Mouse (Mus musculus): ENCODE data around the gene Col5a3. TPM values are rescaled to one million over a fixed set of nuclear protein-coding genes. Genes with fewer than 3 reads are reported as not detected.
A peak's percentile ranks its signal among the peaks of the same experiment; 100 is the strongest.

Col5a3 gene
- total RNA-seq, 2 experiments from 2014 or later = 31.8 to 33.2 TPM

GRCm38 (mm10) chr9:20756081-20756700 lies 58.7 kb downstream of the Col5a3 start:
- no peak for DNase-seq
- intact Hi-C loops (cut with DNase I) = loop anchor here (2.0 to 5.0 kb wide), 2 partner anchors 15 to 41 kb away; no protein-coding TSS in a partner anchor

- DNase-seq = no peak
- intact Hi-C loops (cut with DNase I) = no loop called here
Measured at GRCm38 (mm10) chr9:20754335-20754734, 60.5 kb downstream of the Col5a3 start.

GRCm38 (mm10) chr9:20751477-20752029 lies 63.3 kb downstream of the Col5a3 start:
- intact Hi-C loops (cut with DNase I) = no loop called here
- DNase-seq = no peak

- no peak for DNase-seq
- intact Hi-C loops (cut with DNase I) = no loop called here
Measured at GRCm38 (mm10) chr9:20749213-20749612, 65.7 kb downstream of the Col5a3 start.

- intact Hi-C loops (cut with DNase I) = no loop called here
- no peak for DNase-seq
Measured at GRCm38 (mm10) chr9:20748540-20748939, 66.3 kb downstream of the Col5a3 start.

DNA sequence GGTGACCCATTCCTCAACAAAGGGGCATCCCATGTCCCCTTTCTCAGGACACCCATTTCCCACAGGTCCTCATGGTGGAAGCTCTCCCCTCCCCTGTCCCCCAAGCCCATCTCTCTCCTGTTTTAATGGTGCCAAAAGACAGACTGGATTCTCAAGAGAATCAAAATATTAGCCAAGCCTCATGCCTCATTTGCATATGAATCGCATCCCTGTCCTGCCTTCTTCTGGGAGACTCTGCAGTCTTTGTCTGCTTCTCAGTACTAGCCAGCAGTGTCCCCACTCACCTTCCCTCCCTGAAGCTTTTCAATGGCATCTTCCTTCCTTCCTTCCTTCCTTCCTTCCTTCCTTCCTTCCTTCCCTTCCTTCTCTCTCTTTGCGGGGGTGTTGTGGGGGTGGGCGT lies 67.2 kb downstream of the Col5a3 start:
- intact Hi-C loops (cut with DNase I) = no loop called here
- DNase-seq = no peak

- intact Hi-C loops (cut with DNase I) = no loop called here
- DNase-seq = no peak
Measured at GRCm38 (mm10) chr9:20746017-20746660, 68.7 kb downstream of the Col5a3 start, which contains the start of gene Olfm2. Gene Olfm2, minus strand, starts transcription at chr9:20746349.

DNA sequence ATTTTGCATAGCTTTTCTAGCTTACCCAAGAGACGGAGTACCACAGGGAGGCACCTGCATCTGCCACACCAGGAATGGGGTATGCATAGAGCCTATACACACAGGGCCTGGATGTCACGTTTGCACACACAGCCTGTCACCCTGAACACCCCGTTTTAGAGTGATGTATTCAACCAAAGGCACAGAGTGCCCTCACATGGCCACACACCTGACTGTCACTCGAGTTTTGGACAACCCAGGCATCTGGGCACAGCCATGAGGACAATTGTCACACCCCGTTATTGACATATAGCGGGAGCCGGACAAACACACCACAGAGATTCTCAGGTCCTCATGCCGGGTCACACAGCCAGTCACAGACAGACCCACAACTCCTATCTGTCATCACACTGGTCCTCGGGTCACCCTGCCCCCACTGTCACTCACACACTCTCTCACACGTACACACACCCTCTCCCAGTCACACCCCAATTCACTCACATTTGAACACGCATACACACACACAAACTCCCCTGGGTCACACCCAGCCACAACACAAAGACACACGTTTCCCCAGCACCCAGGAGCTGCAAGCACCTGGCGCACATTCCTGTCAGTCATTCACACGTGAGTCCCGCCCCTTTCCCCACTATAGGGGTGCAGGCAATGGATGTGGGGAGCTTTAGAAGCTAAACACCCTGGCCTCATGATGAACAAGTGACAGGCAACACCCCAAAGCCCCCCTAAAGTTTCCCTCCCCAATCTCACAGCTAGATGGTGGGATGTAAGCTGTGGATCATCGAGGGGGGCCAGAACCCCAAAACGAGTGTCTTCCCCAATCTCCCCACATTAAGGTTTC lies 69.5 kb downstream of the Col5a3 start:
- no peak for DNase-seq
- intact Hi-C loops (cut with DNase I) = no loop called here

DNA sequence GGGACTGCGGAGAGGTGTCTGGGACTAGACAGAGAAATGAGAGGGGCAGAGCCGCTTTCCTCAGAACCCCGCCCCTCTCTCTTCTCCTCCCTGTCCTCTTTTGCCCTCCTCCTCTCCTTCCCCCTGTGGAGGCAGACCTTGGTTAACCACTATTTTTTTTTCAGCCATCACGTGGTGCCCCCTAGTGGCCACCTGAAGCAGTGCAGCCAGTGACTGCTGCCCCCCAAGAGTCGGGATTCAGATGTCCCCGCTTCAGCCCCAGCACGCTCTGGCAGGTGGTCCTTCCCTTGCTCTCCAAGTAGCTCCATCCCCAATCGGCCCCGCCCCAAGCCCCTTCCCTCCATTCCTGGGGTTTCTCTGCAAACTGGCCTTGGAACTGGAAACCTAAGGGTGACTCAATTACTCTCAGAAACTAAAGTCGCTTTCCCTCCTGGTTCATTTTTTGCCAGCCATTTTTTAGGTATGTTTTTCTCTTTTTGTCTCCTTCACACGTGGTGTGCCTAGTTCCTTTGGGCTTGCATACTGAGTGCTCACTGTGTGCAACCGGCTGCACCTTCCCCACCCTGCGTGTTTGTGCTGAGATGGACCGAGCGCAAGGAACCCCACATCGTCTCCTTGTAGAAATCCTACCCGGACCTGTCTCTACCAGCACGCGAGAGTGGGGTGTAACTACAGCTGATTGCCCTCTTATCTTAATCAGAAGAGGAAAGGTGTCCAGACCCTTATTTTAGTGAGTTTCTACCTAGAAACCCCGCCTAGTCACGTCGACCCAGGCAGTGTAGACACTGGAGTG lies 70.7 kb downstream of the Col5a3 start:
- DNase-seq = peak in 1 of 2 experiments; percentile 44
- intact Hi-C loops (cut with DNase I) = no loop called here

- intact Hi-C loops (cut with DNase I) = loop anchor here (1.0 to 2.0 kb wide), 3 partner anchors 16 to 91 kb away; no protein-coding TSS in a partner anchor
- DNase-seq = peak; percentile 85 to 89
Measured at GRCm38 (mm10) chr9:20740407-20740806, 74.5 kb downstream of the Col5a3 start.

DNA sequence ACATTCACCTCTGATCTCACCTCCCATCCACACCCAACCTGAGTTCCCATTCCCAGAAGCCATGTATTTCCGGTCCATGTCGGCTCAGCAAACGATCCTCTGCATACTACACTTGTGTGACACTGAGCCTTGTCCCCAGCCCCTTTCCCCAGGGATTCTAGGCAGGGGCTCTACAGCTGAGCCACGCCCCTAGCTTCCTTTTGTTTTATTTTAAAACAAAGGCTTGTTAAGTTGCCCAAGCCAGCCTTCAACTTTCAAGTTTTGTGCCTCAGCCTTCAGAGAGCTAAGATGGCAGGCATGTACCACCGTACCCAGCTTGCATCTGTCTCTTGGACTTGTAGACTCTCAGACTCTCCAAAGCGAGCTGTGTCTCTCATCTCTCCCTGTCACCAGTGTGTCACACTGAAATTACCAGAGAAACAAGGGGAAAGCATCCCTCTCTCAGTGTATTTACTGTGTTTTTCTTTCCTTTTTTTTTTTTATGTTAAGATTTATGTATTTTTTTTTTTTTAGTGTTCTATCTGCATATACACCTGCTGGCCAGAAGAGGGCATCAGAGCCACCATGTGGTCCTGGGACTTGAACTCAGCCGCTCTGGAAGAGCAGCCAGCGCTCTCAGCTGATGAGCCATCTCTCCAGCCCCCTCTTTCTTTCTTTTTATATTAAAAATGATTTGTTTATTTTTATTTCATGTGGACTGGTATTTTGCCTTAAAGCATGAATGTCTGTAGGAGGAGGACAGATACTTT lies 76.4 kb downstream of the Col5a3 start:
- intact Hi-C loops (cut with DNase I) = no loop called here
- peak in 1 of 2 experiments; percentile 41 for DNase-seq

GRCm38 (mm10) chr9:20737227-20737626 lies 77.6 kb downstream of the Col5a3 start:
- intact Hi-C loops (cut with DNase I) = no loop called here
- no peak for DNase-seq

DNA sequence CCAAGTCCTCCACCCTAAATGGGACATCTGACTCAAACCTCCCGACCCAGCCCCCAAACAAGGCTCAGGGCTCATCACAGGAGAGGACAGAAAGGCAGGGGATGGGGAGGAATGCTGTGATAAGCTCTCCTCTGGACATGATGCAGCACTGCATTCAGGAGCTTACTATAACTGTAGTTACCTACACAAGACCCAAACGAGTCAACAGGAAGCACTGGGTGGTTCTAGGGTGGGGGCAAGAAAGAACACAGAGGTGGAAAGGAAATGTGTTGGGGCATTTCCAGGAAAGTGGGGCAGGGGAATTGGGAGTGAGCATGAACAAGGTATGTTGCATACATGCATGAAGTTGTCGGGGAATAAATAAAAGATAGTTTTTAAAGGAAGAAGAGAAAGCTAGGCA lies 80.2 kb downstream of the Col5a3 start:
- intact Hi-C loops (cut with DNase I) = no loop called here

GRCm38 (mm10) chr9:20731797-20732196 lies 83.1 kb downstream of the Col5a3 start:
- intact Hi-C loops (cut with DNase I) = no loop called here
- no peak for DNase-seq

More for the DNA sequence above, 80.2 kb downstream of the Col5a3 start:
- no peak for DNase-seq

- intact Hi-C loops (cut with DNase I) = loop anchor here (10.0 kb wide), 1 partner anchor 265 kb away; the partner anchor contains the start of gene Zfp26
Measured at GRCm38 (mm10) chr9:20729451-20729850, 85.4 kb downstream of the Col5a3 start.

GRCm38 (mm10) chr9:20727601-20728113 lies 87.2 kb downstream of the Col5a3 start:
- peak; percentile 62 to 70 for DNase-seq
- intact Hi-C loops (cut with DNase I) = loop anchor here (1.0 to 10.0 kb wide), 2 partner anchors 65 to 263 kb away; partner anchors contain the start of gene Zfp26

More at GRCm38 (mm10) chr9:20729451-20729850, 85.4 kb downstream of the Col5a3 start:
- DNase-seq = no peak

DNA sequence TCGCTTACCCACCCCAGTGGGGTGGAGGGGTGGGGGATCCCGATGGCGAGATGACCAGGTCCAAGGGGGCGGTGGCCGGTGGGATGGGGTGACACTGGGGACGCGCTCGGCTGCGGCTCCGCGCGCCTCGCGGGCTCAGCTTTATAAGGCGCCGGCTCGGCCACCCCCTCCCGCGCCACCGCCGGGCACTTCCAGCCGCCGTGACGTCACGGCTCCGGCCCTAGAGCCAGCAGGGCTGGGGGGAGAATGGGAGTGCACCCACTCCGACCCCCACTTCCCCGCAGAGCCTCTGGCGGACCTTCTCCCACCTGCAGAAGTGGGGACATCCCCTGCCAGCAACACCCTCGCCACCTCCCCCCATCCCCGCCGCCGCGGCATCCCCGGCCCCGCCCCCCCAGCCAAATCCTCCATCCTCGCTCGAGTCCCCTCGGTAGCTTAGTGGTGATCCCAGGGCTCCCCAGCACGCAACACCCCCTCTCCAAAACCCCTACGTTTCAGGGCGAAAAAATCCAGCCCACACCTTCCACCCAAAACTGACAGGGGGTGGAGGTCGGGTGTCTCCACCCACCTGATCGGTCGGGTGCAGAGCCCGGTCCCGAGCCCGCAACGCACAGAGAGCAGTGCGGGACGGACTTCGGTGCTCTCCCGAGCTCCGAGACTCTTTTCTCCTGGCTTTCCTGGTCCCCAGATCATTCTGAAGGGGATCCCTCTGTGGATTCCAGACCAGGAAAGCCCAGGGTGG lies 87.8 kb downstream of the Col5a3 start:
- intact Hi-C loops (cut with DNase I) = loop anchor here (1.0 to 10.0 kb wide), 2 partner anchors 65 to 262 kb away; partner anchors contain the start of gene Zfp26
- no peak for DNase-seq
